Mouse (Mus musculus) heart, adult 18-20 months (tissue): Measurements from ENCODE around the gene Hist2h2aa1. TPM values are rescaled to one million over a fixed set of nuclear protein-coding genes. Genes with fewer than 3 reads are reported as not detected.
"Not testable (repeated sequence)": the region's sequence is repeated elsewhere in the genome, so short reads cannot be mapped to it uniquely, and the experiment has no call there.

ENCODE experiments used
- DNase-seq, 2 experiments: peaks; one replicate each; pipeline ENCODE4 v3.0.0; 2021 to 2022; ENCODE audit warnings: mixed read lengths in 1 of 2
- total RNA-seq, 2 experiments: library from RNA; stranded (reverse); gene quantifications; 2 replicates each; pipeline ENCODE4 v1.2.3; 2021

Hist2h2aa1 gene
- total RNA-seq, 2 experiments from 2014 or later = 9.3 to 14.7 TPM

DNA sequence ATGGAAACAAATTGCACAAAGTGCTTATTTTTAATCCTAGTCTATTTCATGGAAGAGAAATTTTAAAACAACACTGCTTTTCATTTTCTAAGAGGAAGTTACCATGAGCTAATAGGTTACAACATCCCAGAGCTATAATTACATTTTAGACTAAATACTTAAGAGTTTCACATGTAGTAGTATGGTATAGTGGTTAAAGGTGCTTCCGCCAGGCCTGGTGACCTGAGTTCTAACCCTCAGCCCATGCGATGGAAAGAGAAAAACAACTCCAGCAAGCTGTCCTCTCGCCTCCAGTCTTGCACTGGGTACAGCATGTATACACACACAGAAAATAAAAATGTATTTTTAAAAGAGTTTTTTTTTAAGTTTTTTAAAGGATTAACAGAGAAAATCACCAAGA, 6.5 kb downstream of the Hist2h2aa1 start:
- no peak for DNase-seq

DNA sequence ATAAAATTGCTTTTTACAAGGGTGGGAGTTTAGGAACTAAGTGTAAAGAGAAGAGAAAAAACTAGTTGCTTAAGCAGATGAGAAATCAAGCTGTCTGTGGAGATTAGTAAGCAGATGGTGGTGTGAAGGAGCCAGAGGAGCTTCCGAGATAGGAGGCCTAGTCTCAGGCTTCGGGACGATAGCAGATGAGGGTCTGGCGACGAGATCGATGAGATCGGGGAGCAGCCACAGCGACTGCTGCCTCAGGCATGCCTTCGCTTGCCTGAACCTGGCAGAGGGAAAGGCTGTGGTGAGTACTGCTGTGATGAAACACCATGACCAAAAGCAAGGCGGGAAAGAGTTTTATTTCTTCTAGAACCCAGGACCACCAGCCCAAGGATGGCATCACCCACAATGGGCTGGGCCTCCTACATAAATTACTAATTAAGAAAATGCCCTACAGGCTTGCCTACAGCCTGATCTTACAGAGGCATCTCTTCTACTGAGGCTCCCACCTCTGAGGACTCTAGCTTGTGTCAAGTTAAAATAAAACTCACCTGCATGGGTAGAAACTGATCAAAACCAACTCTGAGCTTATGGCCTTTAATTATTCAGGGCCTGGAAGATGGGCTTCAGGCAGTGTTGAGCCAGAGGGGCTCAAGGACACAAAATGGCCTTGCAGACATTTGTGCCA, 9.5 kb downstream of the Hist2h2aa1 start:
- DNase-seq = no peak

DNA sequence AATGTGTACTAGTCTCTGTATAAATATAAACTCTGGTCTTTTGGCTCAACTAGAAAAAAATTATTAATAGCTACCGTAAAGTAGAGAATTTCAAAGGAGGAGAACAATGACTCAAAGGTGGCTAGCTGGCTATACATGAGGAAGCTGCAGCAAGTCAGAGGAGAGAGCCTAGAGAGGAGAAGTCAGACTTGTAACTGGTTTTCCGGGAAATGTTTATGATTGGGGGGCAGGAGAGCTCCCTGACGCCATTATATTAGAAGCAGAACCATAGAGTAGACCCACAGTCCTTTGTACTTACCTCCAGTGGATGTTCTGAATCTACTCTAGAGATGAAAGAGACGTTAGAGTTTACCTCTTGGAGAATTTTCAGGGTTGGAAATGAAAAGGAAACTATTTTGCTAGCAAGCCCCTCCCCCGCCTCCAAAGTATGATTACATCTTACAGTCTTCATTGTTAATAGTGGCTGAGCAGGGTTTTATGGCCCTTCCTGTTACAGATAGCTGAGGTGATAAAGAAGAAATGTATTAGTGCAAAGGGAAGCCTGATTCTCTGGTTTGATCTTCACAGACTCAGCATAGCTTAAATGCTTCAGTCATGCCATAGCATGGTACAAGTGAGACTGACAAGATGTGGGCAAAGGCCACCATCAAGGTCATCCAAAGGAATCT, 10.8 kb downstream of the Hist2h2aa1 start:
- DNase-seq = no peak

DNA sequence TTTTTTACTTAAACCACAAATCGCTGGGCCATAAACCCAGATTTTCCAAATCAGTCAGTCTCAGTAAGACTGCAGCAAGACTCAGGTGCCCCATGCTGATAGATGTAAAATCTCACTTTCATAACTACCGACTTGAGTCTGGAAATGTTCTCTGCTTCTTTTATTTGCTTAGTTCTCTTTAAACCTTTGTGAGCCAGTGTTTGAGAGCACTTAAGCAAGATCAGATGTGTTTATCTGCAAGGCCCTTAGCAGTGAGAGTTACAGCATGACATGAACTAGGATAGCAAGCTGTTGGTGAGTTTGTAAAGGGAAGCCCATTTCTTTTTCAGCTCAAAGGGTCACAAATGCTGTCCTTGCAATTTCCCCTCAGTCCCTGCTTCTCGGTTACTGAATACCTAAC, 11.9 kb downstream of the Hist2h2aa1 start:
- DNase-seq = no peak

DNA sequence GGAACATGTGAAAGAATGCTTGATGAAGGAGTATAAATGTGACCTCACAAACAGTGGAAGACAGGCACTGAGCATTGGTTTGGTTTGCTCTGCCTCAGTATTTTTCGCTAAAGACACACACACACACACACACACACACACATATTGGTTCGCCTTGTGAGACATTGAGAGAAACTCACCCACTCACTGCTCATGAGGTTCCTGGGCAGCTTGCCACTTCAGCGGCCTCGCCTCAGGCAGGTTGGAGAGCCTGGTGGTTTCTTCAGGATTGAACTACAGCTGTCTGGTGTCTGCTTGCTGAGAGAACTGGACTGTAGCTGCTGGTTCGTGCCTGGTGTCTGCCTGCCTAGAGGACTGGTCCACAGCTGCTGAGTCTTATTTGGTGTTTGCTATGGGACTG, 14.9 kb downstream of the Hist2h2aa1 start:
- no peak for DNase-seq

DNA sequence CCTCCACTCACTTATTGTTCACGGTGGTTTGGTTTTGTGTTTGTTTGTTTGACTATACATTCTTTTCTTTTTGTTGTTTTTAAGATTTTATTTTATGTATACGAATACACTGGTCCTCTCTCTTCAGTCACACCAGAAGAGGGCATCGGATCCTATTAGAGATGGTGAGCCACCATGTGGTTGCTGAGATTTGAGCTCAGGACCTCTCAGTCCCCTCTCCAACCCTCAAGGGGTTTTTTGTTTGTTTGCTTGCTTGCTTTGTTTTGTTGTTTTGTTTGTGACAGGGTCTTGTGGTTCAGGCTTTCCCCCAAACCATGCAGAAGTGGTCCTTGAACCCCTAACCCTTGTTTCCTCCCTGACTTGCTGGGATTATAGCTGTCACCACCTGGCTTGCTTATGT, 16.3 kb downstream of the Hist2h2aa1 start:
- DNase-seq = no peak

DNA sequence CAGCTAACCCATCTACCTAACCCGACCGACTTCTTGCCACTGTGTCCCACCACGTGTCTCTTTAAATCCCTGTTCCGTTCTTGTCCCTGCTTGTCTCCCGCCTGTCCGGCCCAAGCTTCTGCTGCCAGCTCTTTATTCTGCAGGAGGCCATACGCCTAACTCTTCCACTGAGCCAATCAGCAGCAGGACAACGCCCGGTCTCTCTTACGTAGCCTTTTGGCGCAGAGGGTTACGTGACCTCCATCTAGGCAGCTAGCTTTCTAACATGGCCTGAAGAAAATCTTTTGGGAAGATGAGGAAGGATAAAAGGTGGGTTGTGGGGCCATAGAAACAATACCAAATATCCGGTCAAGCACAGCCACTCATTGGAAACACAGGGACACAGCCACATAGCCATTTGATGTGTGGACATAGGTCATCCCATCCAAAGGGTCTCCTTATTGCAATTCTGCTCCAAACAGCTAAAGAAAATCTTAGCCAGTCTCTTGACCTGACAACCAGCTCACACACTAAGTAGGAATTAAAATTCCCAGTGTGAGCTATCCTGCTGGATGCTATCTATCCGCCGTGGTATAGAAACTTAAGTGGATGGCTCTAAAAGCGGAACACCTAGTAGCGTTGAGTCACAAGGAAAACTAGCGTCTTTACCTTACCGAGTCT, 17.0 kb downstream of the Hist2h2aa1 start:
- DNase-seq = peak; percentile 92 to 95

DNA sequence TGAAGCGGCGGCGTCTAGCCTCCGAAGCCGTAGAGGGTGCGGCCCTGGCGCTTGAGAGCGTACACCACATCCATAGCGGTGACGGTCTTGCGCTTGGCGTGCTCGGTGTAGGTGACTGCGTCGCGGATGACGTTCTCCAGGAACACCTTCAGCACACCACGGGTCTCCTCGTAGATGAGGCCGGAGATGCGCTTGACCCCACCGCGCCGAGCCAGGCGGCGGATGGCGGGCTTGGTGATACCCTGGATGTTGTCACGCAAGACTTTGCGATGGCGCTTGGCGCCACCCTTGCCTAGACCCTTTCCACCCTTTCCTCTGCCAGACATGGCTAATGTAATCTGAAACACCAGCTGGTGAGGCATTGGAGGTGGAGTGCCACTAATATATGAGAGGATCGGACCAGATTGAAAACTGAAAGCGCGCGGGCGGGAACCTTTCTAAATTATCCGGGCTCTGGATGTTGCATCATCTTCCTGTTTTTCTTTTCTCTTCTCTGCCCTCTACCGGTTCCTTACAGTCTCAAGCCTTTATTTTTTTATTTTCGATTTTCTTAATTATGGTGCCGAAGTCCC, 17.8 kb downstream of the Hist2h2aa1 start, which contains the start of gene Hist2h4:
Gene Hist2h4, minus strand, starts transcription at position 333 of the 572 bp plus-strand sequence.
- DNase-seq = peak; percentile 98 to 99

DNA sequence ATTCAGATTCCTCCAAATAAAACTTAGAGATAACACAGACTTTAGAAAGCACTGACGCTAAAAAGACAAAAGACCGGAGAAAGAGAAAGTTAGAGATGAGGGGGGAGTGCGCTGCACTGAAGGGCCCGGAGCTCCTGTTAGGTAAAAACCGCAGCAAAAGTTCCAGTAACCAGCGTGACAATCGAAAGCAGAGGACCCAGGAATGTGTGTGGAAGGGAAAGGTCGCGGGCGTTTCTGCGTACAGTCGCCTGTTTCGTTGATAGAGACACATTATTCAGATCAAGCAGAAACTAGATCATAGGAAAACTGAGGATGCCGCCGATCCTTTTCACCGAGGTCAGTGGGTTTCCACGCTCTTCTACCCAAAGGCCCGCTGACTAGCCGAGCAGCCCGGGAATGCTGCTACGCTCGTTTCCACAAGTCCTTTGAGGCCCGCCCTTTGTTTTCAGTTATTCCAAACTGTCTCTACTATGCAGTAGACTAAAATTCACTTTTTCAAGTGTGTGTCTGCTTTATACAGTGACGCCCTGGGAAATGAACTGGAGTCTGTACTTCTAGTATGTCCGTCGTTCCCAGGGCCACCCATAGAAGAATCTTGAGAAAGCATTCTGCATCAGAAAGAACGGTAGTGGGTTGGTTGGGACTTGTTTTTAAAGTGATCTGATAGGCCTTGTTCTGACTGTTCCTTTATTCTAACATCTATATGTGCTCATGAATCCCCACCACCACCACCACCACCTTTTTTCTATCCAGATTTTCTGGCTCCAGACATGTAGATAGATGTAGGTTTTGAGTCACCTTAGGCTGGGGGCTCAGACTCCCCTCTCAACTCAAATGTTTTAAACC, 18.5 kb downstream of the Hist2h2aa1 start:
- peak in 1 of 2 experiments; percentile 82 for DNase-seq

DNA sequence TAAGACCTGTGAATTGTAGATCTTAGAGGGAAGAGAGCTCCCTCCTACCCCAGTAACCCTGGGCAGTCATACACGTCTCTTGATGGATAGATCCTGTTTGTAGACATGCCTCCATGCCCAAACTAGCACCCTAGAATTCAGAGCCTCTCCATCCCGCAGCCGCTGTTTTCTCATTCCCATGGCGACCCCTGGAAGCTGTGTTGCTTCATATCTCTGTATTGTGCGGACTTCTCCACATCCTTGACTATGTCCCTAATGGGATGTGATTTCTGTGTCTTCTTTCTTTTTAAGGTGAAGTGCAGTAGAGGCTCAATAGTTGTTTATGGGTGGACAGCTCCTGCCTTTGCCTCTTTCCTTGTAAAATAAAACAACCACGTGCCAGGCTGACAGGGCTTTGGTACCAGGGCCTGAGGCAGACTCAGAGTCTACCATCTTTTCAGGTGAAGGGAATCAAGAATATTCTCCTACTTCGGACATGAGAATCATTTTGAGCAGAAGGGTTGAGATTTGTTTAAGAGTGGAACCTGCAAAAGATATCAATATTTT, 19.2 kb downstream of the Hist2h2aa1 start:
- peak in 1 of 2 experiments; percentile 38 for DNase-seq

DNA sequence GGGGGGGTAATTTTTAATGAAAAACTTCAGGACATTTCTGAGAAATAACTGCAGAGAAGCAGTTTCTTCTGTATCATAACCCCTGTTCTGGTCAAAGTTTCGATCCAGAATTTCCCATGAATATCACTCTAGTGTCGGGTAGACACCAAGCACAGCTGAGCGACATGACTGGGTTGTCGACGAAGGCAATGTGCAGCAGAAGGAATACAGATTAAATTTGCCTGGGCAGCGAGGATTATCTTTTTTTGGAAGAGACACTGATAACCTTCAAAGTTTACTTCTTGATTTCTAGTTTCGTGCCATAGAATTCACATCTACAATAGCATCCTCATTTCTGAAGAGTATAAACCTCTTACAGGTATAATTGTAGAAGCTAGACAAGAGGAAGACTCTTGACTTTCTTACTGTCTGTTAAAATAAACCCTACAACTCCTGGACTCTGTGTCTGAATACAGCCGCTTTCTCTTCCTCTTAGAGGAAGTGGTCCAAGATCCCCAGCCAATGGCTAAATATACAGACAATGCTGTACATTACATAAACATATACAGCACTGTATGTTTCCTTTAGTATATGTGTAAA, 20.9 kb downstream of the Hist2h2aa1 start:
- no peak for DNase-seq

DNA sequence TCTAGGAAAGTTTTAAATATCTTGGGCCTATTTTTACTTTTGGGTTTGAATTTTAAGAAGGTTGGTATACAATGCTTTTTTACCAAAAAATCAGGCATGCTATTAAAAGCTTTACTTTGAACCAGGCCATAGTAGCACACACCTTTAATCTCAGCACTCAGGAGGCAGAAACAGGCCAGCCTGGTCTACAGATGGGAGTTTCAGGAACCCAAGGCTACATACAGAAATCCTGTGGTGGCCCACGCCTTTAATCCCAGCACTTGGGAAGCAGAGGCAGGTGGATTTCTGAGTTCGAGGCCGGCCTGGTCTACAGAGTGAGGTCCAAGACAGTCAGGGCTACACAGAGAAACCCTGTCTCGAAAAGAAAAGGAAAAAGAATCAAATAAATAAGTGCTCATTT, 22.2 kb downstream of the Hist2h2aa1 start:
- DNase-seq = no peak

DNA sequence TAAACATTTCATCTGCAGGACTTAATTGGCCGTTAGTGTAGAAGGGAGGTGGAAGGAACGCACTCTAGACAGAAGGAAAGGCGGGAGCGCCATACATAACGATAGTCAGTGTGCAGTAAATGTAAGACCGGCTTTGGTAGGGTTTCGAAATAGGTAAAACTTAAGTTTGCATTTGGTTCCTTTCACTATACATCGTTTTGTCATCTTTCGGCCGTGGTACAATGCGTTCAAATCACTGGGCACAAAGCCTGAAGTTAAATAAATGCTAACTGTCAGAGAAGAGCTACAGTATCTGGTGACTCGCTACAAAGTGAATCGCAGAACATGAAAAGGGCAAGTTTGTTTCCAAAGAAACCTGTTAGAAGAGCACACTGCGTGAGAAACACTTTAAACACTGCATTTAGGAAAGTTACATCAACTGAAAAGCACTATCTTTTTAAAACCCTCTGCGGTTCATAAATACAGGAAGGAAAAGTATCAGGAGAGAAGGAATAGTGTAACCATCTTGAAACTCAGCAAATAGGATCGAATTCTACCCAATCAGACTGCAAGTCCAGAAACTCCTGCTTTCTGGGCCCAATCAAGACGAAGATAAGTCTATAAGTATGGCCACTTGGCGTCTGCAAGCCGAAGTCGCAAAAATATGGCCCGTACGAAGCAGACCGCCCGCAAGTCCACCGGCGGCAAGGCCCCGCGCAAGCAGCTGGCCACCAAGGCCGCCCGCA, 22.9 kb downstream of the Hist2h2aa1 start, which contains the start of gene Hist2h3b:
Gene Hist2h3b, plus strand, starts transcription at position 604 of the 725 bp plus-strand sequence.
- DNase-seq = peak; percentile 85 to 89

DNA sequence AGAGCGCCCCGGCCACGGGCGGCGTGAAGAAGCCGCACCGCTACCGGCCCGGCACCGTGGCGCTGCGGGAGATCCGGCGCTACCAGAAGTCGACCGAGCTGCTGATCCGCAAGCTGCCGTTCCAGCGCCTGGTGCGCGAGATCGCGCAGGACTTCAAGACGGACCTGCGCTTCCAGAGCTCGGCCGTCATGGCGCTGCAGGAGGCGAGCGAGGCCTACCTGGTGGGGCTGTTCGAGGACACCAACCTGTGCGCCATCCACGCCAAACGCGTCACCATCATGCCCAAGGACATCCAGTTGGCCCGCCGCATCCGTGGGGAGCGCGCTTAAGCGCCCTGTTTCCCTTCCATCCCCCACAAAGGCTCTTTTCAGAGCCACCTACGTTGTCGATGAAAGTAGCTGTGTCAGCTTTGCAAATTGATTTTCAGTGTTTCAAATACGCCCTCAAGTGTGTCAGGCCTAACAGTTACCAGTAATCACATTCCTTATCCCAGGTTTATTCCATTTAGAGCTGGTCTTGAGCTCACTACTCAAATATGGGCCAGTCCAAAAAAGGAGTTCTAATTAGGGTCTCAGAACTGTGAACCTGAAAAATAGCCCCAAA, 23.6 kb downstream of the Hist2h2aa1 start:
- not testable (repeated sequence) for DNase-seq

DNA sequence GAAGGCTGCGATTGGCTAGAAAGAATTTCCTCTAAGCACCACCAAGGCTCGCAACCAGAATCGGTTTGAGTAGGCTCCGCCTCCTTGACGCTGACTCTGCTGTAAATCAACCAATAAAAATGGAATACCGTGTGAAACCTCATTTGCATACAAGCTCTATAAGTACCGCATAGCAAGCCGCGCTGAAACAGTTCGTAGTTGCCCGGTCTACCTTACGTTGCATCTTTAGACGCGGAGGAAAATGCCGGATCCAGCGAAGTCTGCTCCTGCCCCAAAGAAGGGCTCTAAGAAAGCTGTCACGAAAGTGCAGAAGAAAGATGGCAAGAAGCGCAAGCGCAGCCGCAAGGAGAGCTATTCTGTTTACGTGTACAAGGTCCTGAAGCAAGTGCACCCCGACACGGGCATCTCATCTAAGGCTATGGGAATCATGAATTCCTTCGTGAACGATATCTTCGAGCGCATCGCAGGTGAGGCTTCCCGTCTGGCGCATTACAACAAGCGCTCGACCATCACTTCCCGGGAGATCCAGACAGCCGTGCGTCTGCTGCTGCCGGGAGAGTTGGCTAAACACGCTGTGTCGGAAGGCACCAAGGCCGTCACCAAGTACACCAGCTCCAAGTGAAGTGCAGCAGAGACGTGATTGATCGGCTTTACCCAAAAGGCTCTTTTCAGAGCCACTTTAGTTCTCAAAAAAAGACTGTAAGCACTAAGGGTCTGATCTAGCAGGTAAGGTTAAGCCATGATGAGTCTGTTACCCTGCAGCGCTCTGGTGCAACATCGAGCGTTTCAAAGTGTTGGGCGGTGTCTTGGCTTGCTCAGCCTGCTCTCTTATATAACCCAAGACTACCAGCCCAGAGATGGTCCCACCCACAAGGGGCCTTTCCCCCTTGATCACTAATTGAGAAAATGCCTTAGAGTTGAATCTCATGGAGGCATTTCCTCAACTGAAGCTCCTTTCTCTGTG, 24.5 kb downstream of the Hist2h2aa1 start, which contains the start of gene Hist2h2bb:
Gene Hist2h2bb, plus strand, starts transcription at position 242 of the 964 bp plus-strand sequence.
- DNase-seq = peak; percentile 94 to 97

DNA sequence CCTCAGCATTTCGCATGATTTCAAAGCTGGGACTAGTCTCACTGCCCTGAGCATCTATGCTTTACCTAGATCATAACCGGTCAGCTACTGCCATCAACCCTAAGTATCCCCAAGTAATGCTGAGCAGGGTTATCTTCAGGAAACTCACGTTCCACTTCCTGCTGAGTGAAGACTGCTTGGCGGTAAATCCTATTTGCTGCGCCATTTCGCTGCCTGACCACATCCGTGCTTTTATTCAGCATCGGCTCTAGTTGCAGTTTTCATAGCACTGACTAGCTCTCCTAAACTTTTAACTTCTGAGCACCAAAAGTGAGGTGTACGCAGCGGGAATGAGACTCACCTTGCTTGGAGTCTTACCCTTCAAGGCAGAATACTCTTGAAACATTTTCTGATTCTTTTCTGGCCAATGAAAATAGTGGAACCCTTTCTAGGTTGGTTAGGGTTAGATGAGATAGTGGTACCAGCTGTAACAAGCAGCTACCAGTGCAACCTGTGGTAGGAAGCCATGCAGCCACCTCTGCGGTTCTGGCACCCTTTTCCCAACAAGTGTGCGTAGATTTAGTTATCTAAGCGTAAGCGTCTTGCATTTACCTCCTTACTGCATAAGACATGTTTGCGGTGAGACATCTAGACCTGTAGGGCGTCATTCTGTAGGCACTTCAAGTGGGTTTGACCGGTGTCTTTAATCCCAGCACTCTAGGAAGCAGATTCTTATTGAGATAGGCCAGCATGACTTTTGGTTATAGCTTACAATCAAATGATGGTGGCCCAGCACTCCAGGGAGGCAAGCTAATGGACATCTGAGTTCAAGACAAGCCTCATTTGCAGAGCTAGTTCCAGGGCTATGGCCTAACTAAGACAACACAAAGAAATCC, 28.5 kb downstream of the Hist2h2aa1 start:
- DNase-seq = peak in 1 of 2 experiments; percentile 21

DNA sequence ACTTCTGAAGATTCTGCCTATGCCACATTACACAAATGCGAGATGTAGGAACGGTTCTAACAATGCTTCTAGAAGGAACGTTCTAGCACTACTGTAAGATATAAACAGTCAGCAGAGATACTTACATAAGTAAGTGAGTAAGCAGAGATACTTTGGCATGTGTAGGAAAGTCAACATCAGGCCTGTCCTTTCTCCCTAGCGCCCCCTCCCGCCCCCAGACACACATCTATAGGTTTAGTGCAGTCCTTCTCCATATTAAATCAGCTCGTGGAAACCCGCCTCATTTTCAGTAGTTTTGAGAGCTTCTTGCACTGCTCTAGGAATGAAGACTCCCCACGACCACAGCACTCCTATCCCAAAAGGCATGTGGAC, 32.1 kb downstream of the Hist2h2aa1 start:
- DNase-seq = no peak
